Mouse (Mus musculus): ENCODE measurements around the gene Tmprss5. TPM values are rescaled to one million over a fixed set of nuclear protein-coding genes. Genes with fewer than 3 reads are reported as not detected.

Gene Tmprss5
- total and polyA plus RNA-seq, 2 experiments from 2014 or later: not detected

- no peak for ATAC-seq (ENCODE audit: insufficient read depth, low read depth)
- WGBS: 69% methylated on average over 4 of the region's 4 CpGs
- no peak overlapping the region for H3K4me2 ChIP-seq (ENCODE audit: low read depth, low read length)
- H3K9me3 ChIP-seq (replicated peaks; ENCODE audit: control insufficient read depth, low read length): peaks cover 3% of the 10 kb centered on the region; the same call in 1 of the 2 replicates
- no peak for TF ChIP-seq EP300 (IDR thresholded peaks at IDR 0.05; ENCODE audit: low read depth)
- no peak for TF ChIP-seq CTCF (IDR thresholded peaks at IDR 0.05; ENCODE audit: low read depth)
- H3K36me3 ChIP-seq (replicated peaks; ENCODE audit: control insufficient read depth, insufficient read depth, low read length): no peaks in the 10 kb centered on the region
- H3K27ac ChIP-seq (ENCODE audit: low read depth): no peak overlapping the region
- no peak overlapping the region for H3K4me3 ChIP-seq (ENCODE audit: low read depth, low read length)
- no peak overlapping the region for H3K9ac ChIP-seq (replicated peaks; ENCODE audit: low read depth, low read length)
- H3K4me1 ChIP-seq (ENCODE audit: control insufficient read depth, insufficient read depth): no peaks in the 10 kb centered on the region
- no peaks in the 10 kb centered on the region for H3K27me3 ChIP-seq (ENCODE audit: control insufficient read depth, insufficient read depth, low read length)
- no peak for DNase-seq (ENCODE audit: low spot score)
These were observed 38.7 kb downstream of the Tmprss5 start for GRCm38 (mm10) chr9:49119759-49120158.

- DNase-seq (ENCODE audit: low spot score) (no peak), ATAC-seq (ENCODE audit: insufficient read depth, low read depth) (no peak)
- Histone ChIP-seq H3K27ac (ENCODE audit: low read depth) (no peak overlapping the region), H3K4me1 (ENCODE audit: control insufficient read depth, insufficient read depth) (no peaks in the 10 kb centered on the region), H3K9ac (replicated peaks; ENCODE audit: low read depth, low read length) (no peak overlapping the region), H3K27me3 (ENCODE audit: control insufficient read depth, insufficient read depth, low read length) (no peaks in the 10 kb centered on the region), H3K4me2 (ENCODE audit: low read depth, low read length) (no peak overlapping the region), H3K9me3 (replicated peaks; ENCODE audit: control insufficient read depth, low read length) (peaks cover 3% of the 10 kb centered on the region; the same call in 1 of the 2 replicates), H3K4me3 (ENCODE audit: low read depth, low read length) (no peak overlapping the region), H3K36me3 (replicated peaks; ENCODE audit: control insufficient read depth, insufficient read depth, low read length) (no peaks in the 10 kb centered on the region)
- WGBS: 65% methylated on average over 7 of the region's 7 CpGs
- TF ChIP-seq CTCF (IDR thresholded peaks at IDR 0.05; ENCODE audit: low read depth): no peak
- TF ChIP-seq EP300 (IDR thresholded peaks at IDR 0.05; ENCODE audit: low read depth): no peak
These were observed 44.6 kb downstream of the Tmprss5 start for GRCm38 (mm10) chr9:49125706-49126105.

GRCm38 (mm10) chr9:49130514-49131010, 49.5 kb downstream of the Tmprss5 start:
- Histone ChIP-seq H3K4me2 (ENCODE audit: low read depth, low read length) (no peak overlapping the region), H3K9me3 (replicated peaks; ENCODE audit: control insufficient read depth, low read length) (no peaks in the 10 kb centered on the region), H3K9ac (replicated peaks; ENCODE audit: low read depth, low read length) (no peak overlapping the region), H3K36me3 (replicated peaks; ENCODE audit: control insufficient read depth, insufficient read depth, low read length) (no peaks in the 10 kb centered on the region), H3K4me1 (ENCODE audit: control insufficient read depth, insufficient read depth) (no peaks in the 10 kb centered on the region), H3K4me3 (ENCODE audit: low read depth, low read length) (no peak overlapping the region), H3K27me3 (ENCODE audit: control insufficient read depth, insufficient read depth, low read length) (no peaks in the 10 kb centered on the region), H3K27ac (ENCODE audit: low read depth) (no peak overlapping the region)
- DNase-seq (ENCODE audit: low spot score) (no peak), ATAC-seq (ENCODE audit: insufficient read depth, low read depth) (no peak)
- TF ChIP-seq CTCF (IDR thresholded peaks at IDR 0.05; ENCODE audit: low read depth) (no peak), EP300 (IDR thresholded peaks at IDR 0.05; ENCODE audit: low read depth) (no peak)
- WGBS: 64% methylated on average over 5 of the region's 5 CpGs

- TF ChIP-seq CTCF (IDR thresholded peaks at IDR 0.05; ENCODE audit: low read depth) (no peak), EP300 (IDR thresholded peaks at IDR 0.05; ENCODE audit: low read depth) (no peak)
- 74% methylated on average over 3 of the region's 3 CpGs for WGBS
- no peaks in the 10 kb centered on the region for H3K36me3 ChIP-seq (replicated peaks; ENCODE audit: control insufficient read depth, insufficient read depth, low read length)
- H3K27me3 ChIP-seq (ENCODE audit: control insufficient read depth, insufficient read depth, low read length): no peaks in the 10 kb centered on the region
- no peak overlapping the region for H3K9ac ChIP-seq (replicated peaks; ENCODE audit: low read depth, low read length)
- no peak for DNase-seq (ENCODE audit: low spot score)
- no peak overlapping the region for H3K4me3 ChIP-seq (ENCODE audit: low read depth, low read length)
- H3K27ac ChIP-seq (ENCODE audit: low read depth): no peak overlapping the region
- no peak overlapping the region for H3K4me2 ChIP-seq (ENCODE audit: low read depth, low read length)
- H3K4me1 ChIP-seq (ENCODE audit: control insufficient read depth, insufficient read depth): no peaks in the 10 kb centered on the region
- H3K9me3 ChIP-seq (replicated peaks; ENCODE audit: control insufficient read depth, low read length): no peaks in the 10 kb centered on the region
- no peak for ATAC-seq (ENCODE audit: insufficient read depth, low read depth)
These were observed 62.8 kb downstream of the Tmprss5 start for GRCm38 (mm10) chr9:49143841-49144240.

- Histone ChIP-seq H3K9me3 (replicated peaks; ENCODE audit: control insufficient read depth, low read length) (no peaks in the 10 kb centered on the region), H3K27ac (ENCODE audit: low read depth) (no peak overlapping the region), H3K4me2 (ENCODE audit: low read depth, low read length) (no peak overlapping the region), H3K4me3 (ENCODE audit: low read depth, low read length) (no peak overlapping the region), H3K9ac (replicated peaks; ENCODE audit: low read depth, low read length) (no peak overlapping the region), H3K4me1 (ENCODE audit: control insufficient read depth, insufficient read depth) (no peaks in the 10 kb centered on the region), H3K27me3 (ENCODE audit: control insufficient read depth, insufficient read depth, low read length) (no peaks in the 10 kb centered on the region), H3K36me3 (replicated peaks; ENCODE audit: control insufficient read depth, insufficient read depth, low read length) (no peaks in the 10 kb centered on the region)
- 63% methylated on average over 8 of the region's 8 CpGs for WGBS
- ATAC-seq (ENCODE audit: insufficient read depth, low read depth): no peak
- no peak for DNase-seq (ENCODE audit: low spot score)
- no peak for TF ChIP-seq CTCF (IDR thresholded peaks at IDR 0.05; ENCODE audit: low read depth)
- TF ChIP-seq EP300 (IDR thresholded peaks at IDR 0.05; ENCODE audit: low read depth): no peak
These were observed 64.7 kb downstream of the Tmprss5 start for GRCm38 (mm10) chr9:49145776-49146175.

GRCm38 (mm10) chr9:49147031-49147430, 66.0 kb downstream of the Tmprss5 start:
- ATAC-seq (ENCODE audit: insufficient read depth, low read depth) (no peak), DNase-seq (ENCODE audit: low spot score) (no peak)
- Histone ChIP-seq H3K4me2 (ENCODE audit: low read depth, low read length) (no peak overlapping the region), H3K27ac (ENCODE audit: low read depth) (no peak overlapping the region), H3K9me3 (replicated peaks; ENCODE audit: control insufficient read depth, low read length) (no peaks in the 10 kb centered on the region), H3K9ac (replicated peaks; ENCODE audit: low read depth, low read length) (no peak overlapping the region), H3K4me3 (ENCODE audit: low read depth, low read length) (no peak overlapping the region), H3K36me3 (replicated peaks; ENCODE audit: control insufficient read depth, insufficient read depth, low read length) (no peaks in the 10 kb centered on the region), H3K4me1 (ENCODE audit: control insufficient read depth, insufficient read depth) (no peaks in the 10 kb centered on the region), H3K27me3 (ENCODE audit: control insufficient read depth, insufficient read depth, low read length) (no peaks in the 10 kb centered on the region)
- TF ChIP-seq EP300 (IDR thresholded peaks at IDR 0.05; ENCODE audit: low read depth) (no peak), CTCF (IDR thresholded peaks at IDR 0.05; ENCODE audit: low read depth) (no peak)
- 78% methylated on average over 3 of the region's 3 CpGs for WGBS

Other genes starting within 250 kb of the Tmprss5 start
- gene Zbtb16, start 245.0 kb upstream of the Tmprss5 start, total RNA-seq (2014; rRNA removed; ENCODE audit: low replicate concordance): 54.7 and 65.0 TPM in 2 replicates
- gene Zbtb16, start 245.0 kb upstream of the Tmprss5 start, polyA plus RNA-seq (2015; fragmentation: Nextera tagmentation; extraction: Ambion mirVana): 1.8 and 5.0 TPM in 2 replicates
- 1.9 and 3.2 TPM in 2 replicates for gene Htr3a, start 170.2 kb upstream of the Tmprss5 start, total RNA-seq (2014; rRNA removed; ENCODE audit: low replicate concordance)
- 0.11 and 0.54 TPM in 2 replicates for gene Htr3a, start 170.2 kb upstream of the Tmprss5 start, polyA plus RNA-seq (2015; fragmentation: Nextera tagmentation; extraction: Ambion mirVana)
- gene Htr3b, start 116.3 kb upstream of the Tmprss5 start, total RNA-seq (2014; rRNA removed; ENCODE audit: low replicate concordance): not detected in 2 replicates
- not detected in 2 replicates for gene Htr3b, start 116.3 kb upstream of the Tmprss5 start, polyA plus RNA-seq (2015; fragmentation: Nextera tagmentation; extraction: Ambion mirVana)
- 102 and 136 TPM in 2 replicates for gene Usp28, start 95.9 kb upstream of the Tmprss5 start, total RNA-seq (2014; rRNA removed; ENCODE audit: low replicate concordance)
- 87.2 and 93.1 TPM in 2 replicates for gene Usp28, start 95.9 kb upstream of the Tmprss5 start, polyA plus RNA-seq (2015; fragmentation: Nextera tagmentation; extraction: Ambion mirVana)
- gene Zw10, start 25.6 kb upstream of the Tmprss5 start, total RNA-seq (2014; rRNA removed; ENCODE audit: low replicate concordance): 7.8 and 15.4 TPM in 2 replicates
- 10.4 and 11.6 TPM in 2 replicates for gene Zw10, start 25.6 kb upstream of the Tmprss5 start, polyA plus RNA-seq (2015; fragmentation: Nextera tagmentation; extraction: Ambion mirVana)
- gene Gm4894, start 169.3 kb downstream of the Tmprss5 start, total RNA-seq (2014; rRNA removed; ENCODE audit: low replicate concordance): not detected in 2 replicates
- not detected in 2 replicates for gene Gm4894, start 169.3 kb downstream of the Tmprss5 start, polyA plus RNA-seq (2015; fragmentation: Nextera tagmentation; extraction: Ambion mirVana)

All from heart, postnatal 0 days (tissue).